Mouse (Mus musculus): Measurements from ENCODE around the gene Zap70. TPM values are rescaled to one million over a fixed set of nuclear protein-coding genes. Genes with fewer than 3 reads are reported as not detected.

Zap70 gene
- total RNA-seq, 2 experiments from 2014 or later: 1.7 TPM

GRCm38 (mm10) chr1:36768786-36769185 is 7.2 kb downstream of the Zap70 start:
- no peak for DNase-seq (ENCODE audit: low spot score in 2 of 2)
- intact Hi-C loops (cut with DNase I): no loop called here

- no peak for DNase-seq (ENCODE audit: low spot score in 2 of 2)
- intact Hi-C loops (cut with DNase I): no loop called here
These were observed 8.4 kb downstream of the Zap70 start for GRCm38 (mm10) chr1:36769951-36770350.

DNA sequence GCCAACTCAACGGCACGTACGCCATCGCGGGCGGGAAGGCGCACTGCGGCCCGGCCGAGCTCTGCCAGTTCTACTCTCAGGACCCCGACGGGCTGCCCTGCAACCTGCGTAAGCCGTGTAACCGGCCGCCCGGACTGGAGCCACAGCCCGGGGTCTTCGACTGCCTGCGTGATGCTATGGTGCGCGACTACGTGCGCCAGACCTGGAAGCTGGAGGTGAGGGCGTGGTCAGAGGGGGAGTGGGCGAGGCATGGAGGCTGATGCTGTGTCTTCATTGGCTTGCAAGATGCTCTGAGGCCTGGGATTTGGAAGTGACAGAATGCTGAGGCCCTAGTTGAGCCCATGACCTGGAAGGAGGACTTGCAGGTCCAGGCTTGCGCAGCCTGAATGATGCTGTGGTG is 9.4 kb downstream of the Zap70 start:
- DNase-seq (ENCODE audit: low spot score in 2 of 2): no peak
- intact Hi-C loops (cut with DNase I): no loop called here

- DNase-seq (ENCODE audit: low spot score in 2 of 2): no peak
- intact Hi-C loops (cut with DNase I): no loop called here
These were observed 10.8 kb downstream of the Zap70 start for GRCm38 (mm10) chr1:36772198-36772934.

DNA sequence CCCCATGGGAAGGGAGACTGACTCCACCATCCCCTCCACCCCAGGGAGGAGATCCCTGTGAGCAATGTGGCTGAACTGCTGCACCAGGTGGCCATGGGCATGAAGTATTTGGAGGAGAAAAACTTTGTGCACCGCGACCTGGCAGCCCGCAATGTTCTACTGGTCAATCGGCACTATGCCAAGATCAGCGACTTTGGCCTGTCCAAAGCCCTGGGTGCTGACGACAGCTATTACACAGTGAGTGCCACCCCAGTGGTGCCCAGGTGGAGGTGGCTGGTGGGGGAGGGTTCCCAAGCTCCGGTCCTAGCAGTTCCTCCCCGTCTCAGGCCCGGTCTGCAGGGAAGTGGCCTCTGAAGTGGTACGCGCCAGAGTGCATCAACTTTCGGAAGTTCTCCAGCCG is 19.2 kb downstream of the Zap70 start:
- intact Hi-C loops (cut with DNase I): no loop called here
- no peak for DNase-seq (ENCODE audit: low spot score in 2 of 2)

- intact Hi-C loops (cut with DNase I): no loop called here
These were observed 20.9 kb downstream of the Zap70 start for GRCm38 (mm10) chr1:36782476-36782875.

GRCm38 (mm10) chr1:36784365-36785134 is 23.0 kb downstream of the Zap70 start:
- DNase-seq (ENCODE audit: low spot score in 2 of 2): peak; percentile 88 to 89
- intact Hi-C loops (cut with DNase I): loop anchor here (1.0 kb wide), 1 partner anchor 466 kb away; no protein-coding TSS in a partner anchor

More at GRCm38 (mm10) chr1:36782476-36782875, 20.9 kb downstream of the Zap70 start:
- no peak for DNase-seq (ENCODE audit: low spot score in 2 of 2)

DNA sequence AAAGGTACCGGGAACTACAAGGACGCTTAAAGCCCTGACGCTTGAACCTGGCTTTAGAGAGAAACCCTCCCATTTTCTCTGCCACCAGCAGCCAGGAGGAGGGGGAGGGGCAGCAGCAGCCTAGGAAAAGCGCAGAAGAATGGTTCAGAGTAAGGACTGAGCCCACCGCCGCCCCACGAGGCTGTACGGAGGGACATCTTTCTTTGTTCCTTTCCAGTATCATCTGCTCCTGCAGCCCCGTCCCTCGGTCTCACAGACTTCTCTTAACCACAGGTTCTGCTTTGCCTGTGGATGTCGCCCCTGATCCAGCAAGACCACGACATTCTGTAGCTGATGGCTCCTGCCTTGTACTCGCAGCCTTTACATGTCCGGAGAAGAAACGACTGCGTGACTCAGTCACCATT is 23.6 kb downstream of the Zap70 start:
- DNase-seq (ENCODE audit: low spot score in 2 of 2): peak; percentile 51 to 53
- intact Hi-C loops (cut with DNase I): no loop called here

GRCm38 (mm10) chr1:36786377-36786776 is 24.8 kb downstream of the Zap70 start:
- no peak for DNase-seq (ENCODE audit: low spot score in 2 of 2)
- intact Hi-C loops (cut with DNase I): no loop called here

GRCm38 (mm10) chr1:36789416-36789815 is 27.8 kb downstream of the Zap70 start:
- no peak for DNase-seq (ENCODE audit: low spot score in 2 of 2)
- intact Hi-C loops (cut with DNase I): no loop called here

DNA sequence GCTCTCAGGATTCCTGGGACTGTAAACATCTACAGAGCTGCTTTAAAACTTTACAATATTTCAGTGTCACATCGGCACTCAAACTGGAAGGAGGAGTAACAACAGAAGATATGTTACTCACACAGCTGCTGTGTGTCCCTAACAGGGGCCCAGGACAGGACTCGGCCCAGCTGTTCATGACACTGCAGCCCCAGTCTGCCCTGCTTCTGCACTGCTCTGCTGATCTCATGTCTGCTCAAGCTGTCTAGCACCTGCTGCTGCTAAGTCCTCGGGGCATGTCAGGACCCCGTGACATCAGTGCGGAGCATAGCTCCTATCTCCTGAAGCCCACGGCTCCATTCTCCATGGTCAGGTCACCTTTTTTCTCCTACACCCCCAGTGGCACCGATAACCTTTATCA is 35.1 kb downstream of the Zap70 start:
- DNase-seq (ENCODE audit: low spot score in 2 of 2): no peak
- intact Hi-C loops (cut with DNase I): no loop called here

DNA sequence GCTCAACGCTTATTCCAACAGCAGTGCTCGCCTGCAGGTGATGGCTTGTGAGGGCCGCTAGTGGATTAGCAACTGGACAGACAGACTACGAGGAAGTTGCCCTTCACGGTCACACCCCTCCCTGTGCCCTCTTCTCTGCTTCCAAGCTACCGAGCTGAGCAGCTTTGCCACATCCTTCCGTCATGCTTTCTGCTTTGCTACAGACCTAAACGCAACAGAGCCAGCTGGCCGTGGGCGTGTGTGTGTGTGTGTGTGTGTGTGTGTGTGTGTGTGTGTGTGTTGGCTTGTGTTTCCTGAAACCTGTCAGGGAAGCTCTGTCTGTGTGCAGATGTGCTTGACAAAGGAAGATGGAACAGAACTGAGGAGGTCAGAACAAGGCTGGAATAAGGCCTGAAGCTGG is 35.9 kb downstream of the Zap70 start:
- peak; percentile 74 to 86 for DNase-seq (ENCODE audit: low spot score in 2 of 2)
- intact Hi-C loops (cut with DNase I): no loop called here

GRCm38 (mm10) chr1:36800379-36801011 is 38.9 kb downstream of the Zap70 start:
- DNase-seq (ENCODE audit: low spot score in 2 of 2): no peak

GRCm38 (mm10) chr1:36804259-36804658 is 42.7 kb downstream of the Zap70 start:
- no peak for DNase-seq (ENCODE audit: low spot score in 2 of 2)
- intact Hi-C loops (cut with DNase I): no loop called here

More at GRCm38 (mm10) chr1:36800379-36801011, 38.9 kb downstream of the Zap70 start:
- intact Hi-C loops (cut with DNase I): no loop called here

DNA sequence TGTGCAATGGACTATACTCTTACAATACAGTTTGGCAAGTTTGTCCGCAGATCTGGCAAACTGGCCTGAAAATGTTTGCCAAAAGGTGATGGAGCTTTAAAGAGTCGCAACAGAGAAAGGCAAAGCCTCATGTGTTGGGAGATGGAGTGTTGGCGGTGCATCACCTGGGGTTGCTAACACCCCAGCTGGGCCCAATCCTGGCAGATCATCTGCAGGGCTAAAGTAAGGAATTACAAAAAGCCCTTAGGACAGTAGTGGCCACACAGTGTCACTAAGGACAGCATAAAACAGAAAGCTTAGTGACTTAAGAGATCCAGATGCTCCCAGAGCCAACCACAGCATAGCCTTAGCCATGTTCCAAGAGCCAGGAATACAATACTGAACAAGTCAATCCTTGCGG is 43.2 kb downstream of the Zap70 start:
- intact Hi-C loops (cut with DNase I): no loop called here
- no peak for DNase-seq (ENCODE audit: low spot score in 2 of 2)

DNA sequence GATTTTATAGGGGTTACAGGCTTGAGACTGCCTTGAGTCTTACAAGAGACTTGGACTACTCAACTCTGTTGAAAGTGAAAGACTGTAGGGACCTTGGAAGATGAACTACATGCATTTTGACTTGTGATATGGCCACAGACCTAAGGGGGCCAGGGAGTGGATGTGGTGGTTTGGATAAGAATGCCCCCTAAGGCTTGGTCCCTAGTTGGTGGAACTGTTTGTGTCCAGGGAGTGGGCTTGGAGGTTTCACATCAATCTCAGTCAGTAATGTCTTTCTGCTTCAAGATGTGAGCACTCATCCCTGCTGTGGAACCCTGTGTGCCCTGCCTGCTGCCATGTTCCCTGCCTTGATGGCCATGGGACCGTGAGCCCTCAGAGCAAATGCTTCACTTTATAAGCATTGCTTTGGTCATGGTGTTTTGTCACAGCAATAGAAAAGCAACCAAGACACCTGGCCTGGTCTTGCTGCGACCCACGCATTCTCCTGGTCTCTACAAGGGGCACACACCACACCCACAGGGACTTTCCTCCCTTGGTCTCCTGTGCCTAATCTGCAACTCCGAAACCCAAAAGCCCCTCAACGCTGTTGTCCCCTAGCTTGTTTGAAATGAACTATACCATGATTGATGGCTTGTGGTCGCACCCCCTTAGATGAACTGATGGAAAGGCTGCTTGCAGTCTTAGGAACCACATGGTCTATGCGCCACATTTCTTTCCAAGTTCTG is 44.7 kb downstream of the Zap70 start:
- no peak for DNase-seq (ENCODE audit: low spot score in 2 of 2)
- intact Hi-C loops (cut with DNase I): no loop called here

- intact Hi-C loops (cut with DNase I): no loop called here
- no peak for DNase-seq (ENCODE audit: low spot score in 2 of 2)
These were observed 45.5 kb downstream of the Zap70 start for GRCm38 (mm10) chr1:36807086-36807485.

DNA sequence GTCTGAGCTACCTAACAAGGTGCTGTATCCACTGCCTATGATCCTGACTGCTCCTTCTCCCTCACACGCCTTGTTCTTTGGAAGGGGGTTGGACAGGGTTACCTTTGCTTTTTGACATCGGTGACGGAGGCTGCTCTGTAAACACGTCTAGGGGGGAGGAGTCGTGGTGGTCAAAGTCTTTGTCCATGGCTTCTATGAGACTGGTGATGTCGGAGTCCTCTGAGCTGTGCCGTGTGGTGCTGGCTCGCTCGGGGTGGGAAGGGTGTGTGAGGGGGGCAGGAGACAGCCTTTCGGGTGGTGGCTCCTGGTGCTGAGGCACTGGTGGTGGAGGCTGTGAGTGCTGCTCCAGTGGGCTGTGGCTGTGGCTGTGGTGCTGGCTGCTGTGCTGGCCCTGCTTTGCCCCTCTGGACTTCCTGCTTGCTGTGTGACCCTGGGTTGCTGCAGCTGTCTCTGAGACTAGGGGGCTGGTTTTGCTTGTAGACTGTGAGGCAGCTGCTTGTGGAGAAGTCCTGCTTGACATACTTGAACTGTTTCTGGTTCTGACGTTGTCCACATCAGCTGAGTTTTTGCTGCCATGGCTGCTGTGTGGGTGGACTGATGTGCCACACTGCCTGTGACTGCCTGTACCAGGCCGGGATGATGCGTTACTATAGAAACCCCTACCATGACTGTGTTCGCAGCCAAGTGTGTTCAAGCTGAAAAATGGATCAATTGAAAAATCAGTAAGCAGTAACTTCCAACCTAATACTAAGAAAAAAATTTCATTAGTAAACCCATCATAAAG is 46.4 kb downstream of the Zap70 start:
- DNase-seq (ENCODE audit: low spot score in 2 of 2): peak in 1 of 2 experiments; percentile 61
- intact Hi-C loops (cut with DNase I): no loop called here

GRCm38 (mm10) chr1:36811806-36812205 is 50.2 kb downstream of the Zap70 start:
- intact Hi-C loops (cut with DNase I): no loop called here
- DNase-seq (ENCODE audit: low spot score in 2 of 2): no peak

All from left cerebral cortex, postnatal 14 days (tissue).